Mouse (Mus musculus) brain, adult 10 weeks (tissue): ENCODE measurements around the gene Nbeal1. TPM values are rescaled to one million over a fixed set of nuclear protein-coding genes. Genes with fewer than 3 reads are reported as not detected.

Source experiments
- polyA plus RNA-seq: library from polyadenylated mRNA; stranded (reverse); fragments of 350-450 nt; fragmentation: Illumina TruSeq; extraction: RNeasy Lipid Tissue Mini Kit (QIAGEN cat#74804); gene quantifications from one replicate; pipeline ENCODE4 v1.2.3, GENCODE M21; 2015; ENCODE audit warnings: low read depth, low replicate concordance

The Nbeal1 gene
- 7.4 TPM for polyA plus RNA-seq

GRCm38 (mm10) chr1:60179932-60180783 is at the start of gene Nbeal1:
Gene Nbeal1, plus strand, starts transcription at chr1:60180599.

GRCm38 (mm10) chr1:60342808-60343629 is 162.6 kb downstream of the Nbeal1 start, which contains the start of gene Cyp20a1:
Gene Cyp20a1, plus strand, starts transcription at chr1:60343323.

Other genes starting within 250 kb of the Nbeal1 start
- gene Ica1l, start 137.4 kb upstream of the Nbeal1 start, polyA plus RNA-seq = 35.7 TPM
- 11.9 TPM for gene Carf, start 82.4 kb upstream of the Nbeal1 start, polyA plus RNA-seq
- 30.0 TPM for gene Wdr12, start 82.0 kb upstream of the Nbeal1 start, polyA plus RNA-seq
- 16.2 TPM for gene Cyp20a1, start 162.7 kb downstream of the Nbeal1 start, polyA plus RNA-seq
- 115 TPM for gene Abi2, start 229.0 kb downstream of the Nbeal1 start, polyA plus RNA-seq